Mouse (Mus musculus) adrenal gland, postnatal 25 days (tissue): ENCODE results near the gene Pgbd1. TPM values are rescaled to one million over a fixed set of nuclear protein-coding genes. Genes with fewer than 3 reads are reported as not detected.
A peak's percentile ranks its signal among the peaks of the same experiment; 100 is the strongest.

ENCODE experiments used
- DNase-seq: peaks from one replicate; pipeline ENCODE4 v3.0.0; 2021; ENCODE audit warnings: mixed read lengths
- microRNA-seq, 2 experiments: library from miRNA; unstranded; fragments of <30 nt; microRNA quantifications; one replicate each; pipeline ENCODE4 v1.2.0; 2021
- total RNA-seq: library from RNA; stranded (reverse); gene quantifications from 2 replicates; pipeline ENCODE4 v1.2.3, GENCODE M21; 2021

Gene Pgbd1
- total RNA-seq, 1 experiment from 2014 or later: 1.1 TPM

DNA sequence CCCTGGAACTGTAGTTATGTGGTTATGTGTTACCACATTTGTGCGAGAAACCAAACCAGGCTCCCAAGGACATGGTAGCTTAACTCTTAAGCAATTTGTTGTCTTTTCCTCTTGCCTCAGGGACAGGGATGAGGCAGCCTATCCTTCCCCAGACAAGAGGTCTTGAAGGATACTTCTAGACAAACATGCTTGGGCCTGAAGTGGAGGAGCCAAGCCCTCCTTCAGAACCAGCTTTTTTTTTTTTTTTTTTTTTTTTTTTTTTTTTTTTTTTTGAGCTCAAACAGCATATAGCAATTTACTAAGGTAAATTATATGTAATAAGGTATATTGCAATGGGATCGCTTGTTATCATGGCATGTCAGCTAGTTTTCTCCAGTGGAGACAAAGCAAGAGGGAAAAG lies 25.1 kb downstream of the Pgbd1 start:
- no peak for DNase-seq

DNA sequence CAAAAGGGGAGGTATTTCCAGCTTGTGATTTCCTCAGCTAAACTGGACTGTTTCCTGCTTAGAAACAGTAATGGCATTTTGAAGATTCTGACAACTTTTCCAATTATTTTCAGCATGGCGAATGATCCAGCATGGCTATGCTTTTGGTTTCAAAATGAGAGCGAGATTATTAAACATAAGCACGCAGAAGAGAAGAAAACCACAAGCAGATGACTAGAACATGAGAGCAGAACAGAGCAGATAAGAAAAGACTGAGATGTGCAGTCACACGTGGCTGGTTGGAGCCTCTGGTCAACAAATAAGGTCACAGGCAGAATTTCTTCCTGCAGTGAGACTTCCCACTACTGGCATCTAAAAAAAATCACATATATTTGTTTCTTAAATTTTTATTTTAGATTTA lies 25.6 kb downstream of the Pgbd1 start:
- no peak for DNase-seq

DNA sequence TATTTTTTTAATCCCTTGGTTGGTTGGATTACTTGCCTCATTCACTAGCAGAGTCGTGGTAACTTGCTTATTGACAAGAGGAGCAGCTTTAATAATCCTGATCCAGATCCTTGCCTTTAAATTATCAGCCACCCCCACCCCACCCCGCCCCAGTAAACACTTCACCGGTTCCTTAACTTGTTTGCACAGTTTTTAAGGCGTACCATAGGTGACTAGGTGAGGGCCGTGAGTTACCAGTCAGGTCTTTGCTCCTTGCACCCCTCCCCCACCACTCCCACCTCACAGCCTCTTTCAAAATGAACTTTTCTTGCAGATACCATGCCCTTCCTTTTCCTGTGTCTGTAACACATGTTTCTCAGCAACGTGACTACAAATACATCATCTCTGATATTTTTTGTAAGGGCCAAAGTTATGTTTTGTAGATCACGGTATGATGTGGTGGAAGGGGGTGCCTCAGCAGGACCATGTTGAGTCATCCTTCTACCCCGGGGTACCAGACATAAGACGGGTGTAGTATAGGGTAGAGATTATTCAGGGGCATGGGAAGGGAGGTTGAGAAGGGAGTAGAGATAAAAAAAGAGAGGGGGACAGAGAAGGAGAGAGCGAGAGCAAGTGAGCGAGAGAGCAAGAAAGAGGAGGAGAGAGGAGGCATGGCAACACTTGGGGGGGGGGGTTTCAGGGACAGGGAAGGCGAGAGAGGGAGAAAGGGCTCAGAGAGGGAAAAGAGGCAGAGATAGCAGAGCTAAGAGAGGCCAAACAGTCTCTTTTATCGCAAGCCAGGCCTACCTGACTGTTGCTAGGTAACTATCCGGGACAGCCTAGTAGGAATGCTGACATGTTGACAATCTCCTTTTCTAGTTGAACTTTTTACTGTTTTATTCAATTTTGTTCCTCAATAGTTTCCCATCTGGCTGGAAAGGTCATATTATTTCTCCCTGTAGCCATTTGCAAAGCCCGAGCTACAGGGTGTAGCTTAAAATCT lies 26.3 kb downstream of the Pgbd1 start:
- no peak for DNase-seq

DNA sequence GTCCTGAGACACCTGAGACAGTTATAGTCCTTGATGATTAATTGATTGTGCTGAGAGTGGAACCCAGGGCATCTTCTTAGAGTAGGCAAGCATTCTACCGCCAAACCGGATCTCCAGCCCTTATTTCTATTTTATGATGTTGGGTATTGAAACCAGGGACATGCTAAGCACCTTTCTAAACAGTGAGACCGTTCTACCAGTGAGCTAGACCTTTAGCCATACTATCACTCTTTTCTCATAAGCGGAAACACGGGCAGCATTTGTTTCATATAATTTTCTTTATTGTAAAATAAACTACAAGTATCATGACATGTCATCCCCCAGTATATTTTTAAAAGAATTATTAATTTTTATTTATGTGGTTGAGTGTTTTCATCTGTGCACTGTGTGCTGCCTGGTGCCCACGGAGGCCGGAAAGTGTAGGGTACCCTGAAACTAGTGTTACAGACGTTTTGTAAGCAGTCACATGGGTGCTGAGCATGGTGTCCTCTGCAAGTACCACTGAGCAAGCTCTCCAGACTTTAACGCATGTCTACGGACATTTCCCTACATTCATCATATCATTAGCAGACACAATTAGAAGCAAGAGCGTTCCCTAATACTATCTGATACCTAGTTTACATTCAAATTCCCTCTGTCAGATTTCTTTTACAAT lies 31.9 kb downstream of the Pgbd1 start:
- no peak for DNase-seq

DNA sequence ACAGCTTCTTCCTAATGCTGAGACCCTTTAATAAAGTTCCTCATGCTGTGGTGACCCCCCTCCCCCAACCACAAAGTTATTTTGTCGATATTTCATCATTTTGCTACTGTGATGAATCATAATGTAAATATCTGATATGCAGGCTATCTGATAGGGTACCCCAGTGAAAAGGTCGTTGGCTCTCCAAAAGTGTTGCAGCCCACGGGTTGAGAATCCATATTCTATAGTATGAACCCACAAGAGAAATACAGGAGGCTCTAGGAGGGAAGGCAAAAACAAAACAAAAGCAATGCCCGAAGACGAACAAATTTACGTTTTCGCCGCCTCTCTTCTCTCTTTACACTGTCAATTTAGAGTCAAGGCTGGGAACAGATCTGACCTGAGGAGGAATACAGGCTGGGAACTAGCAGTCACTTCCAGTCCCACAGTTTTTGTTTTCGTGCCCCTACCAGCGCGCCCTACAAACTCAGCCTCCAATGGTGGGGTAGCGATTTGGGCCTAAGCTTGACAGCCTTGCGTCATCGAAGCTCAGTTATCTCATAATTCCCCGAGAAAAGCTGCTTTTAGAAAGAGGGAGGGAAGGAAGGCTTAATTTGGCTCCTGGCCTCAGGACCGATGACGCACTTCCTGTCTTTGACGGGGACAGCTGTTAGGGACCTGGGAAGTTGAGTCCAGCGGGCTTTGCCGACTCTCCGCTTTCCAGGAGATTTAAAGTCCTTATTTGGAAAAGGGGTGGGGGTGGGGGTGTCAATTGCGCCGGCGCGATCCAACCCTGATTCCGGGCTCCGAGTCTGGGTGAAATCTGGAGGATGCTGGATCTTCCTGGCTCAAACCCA lies 32.7 kb downstream of the Pgbd1 start:
- DNase-seq: peak; percentile 75

DNA sequence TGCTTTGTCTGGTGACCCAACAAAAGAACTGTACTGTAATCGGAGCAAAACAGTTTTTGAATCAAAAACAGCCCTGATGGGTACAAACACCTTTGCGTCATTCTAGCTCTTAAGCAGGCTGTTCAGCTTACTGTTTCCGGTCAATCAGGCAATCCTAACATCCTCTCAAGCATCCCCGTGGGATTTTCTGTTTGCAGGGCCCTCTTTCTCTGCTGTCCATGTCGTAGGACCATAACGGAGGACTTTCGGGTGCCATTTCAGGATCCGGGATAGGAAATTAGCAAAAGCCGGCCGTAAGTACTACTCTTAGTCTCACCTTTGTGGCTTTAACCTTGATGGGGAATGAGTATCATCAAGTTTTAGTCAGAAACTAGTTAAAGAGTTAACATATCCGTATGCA lies 33.5 kb downstream of the Pgbd1 start:
- DNase-seq: no peak

DNA sequence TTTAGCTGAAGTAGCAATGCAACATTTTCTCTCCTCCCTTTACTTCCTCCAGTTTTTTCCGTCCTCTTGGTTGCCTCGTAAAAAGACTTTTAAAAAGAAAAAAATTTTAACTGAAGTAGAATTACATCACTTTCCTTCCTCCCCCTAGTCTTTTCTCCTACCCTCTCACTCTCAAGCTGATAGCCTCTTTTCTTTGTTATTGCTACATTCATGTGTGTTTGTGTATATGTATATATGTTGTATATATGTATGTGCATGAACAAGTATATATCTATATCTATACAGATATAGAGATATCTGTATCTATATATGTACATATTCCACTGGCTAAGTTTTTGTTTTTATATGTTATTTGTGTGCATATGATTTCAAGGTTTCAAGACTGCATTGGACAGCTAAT lies 38.0 kb downstream of the Pgbd1 start:
- no peak for DNase-seq

DNA sequence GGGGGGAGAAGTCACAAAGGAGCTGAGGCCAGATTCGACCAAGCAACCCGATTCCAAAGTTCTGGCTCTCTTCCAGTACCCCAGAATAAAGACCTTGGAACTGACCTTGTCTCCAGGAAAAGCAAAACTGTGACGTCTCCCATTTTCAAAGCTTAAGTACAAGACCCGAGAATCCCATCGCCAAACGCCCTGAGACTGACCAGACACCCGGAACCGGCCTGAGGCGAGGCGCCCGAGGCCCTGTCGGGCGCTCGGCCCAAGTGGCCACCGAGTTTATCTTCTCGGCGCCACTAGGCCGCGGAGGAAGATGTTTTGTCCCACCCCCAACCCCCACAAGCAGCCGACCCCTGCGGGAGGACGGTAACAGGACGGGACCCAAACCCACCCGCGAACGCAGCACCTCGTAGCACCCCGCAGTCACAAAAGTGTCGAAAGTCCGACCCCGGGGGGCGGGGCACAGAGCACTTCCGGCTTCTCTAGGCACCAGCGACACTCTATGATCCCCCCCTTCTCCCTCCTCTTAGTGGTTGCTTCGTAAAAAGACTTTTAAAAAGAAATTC lies 38.5 kb downstream of the Pgbd1 start, which contains the start of gene Zkscan3:
Gene Zkscan3 (minus strand): TSS at position 469 of the 560 bp plus-strand sequence.
- peak; percentile 85 for DNase-seq

DNA sequence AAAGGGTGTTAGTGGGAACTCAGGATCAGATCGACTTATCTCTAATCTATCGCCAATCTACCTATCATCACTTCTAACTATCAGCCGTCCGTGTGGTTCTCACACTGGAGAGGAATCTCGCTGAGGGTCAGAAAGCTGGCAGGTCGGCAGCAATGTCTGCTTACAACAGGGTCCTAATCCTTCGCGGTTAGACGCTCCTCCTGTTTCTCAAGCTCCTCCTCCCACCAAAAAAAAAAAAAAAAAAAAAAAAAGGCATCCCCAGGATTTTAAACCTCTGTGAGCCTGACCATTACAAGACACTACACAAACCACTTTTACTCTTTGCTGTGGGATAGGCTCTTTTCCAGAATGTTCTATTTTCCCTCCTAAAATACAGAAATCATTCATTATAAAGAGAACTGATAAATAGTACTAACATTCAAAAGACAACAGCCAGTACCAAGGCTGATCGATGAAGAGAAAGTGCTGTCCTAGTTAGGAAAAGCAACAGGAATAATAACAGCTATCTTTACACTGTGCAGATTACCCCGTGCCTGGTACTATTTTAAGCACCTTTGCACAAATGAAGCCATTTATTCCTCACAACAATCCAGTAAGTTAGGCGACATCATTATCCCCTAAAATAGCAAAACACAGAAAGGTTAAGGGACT lies 39.1 kb downstream of the Pgbd1 start:
- DNase-seq: no peak

DNA sequence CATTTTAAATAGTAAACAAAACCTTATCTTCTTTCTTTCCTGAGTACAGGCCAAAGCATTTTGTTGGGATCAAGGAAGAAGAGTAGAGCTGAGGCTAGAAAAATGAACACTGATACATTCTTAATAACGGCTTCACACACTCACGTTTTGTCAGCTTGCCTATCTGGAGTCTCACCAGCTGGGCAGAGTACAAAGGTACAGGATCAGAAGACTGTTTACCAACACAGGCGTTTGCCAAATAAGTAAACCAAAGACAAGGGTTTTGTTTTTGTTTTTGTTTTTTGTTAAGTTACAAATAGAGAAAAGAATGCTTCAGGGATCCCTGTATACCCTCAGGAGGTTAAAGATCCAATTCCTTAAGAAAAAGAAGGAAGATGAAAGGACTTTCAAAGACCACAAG lies 39.7 kb downstream of the Pgbd1 start:
- DNase-seq: no peak

DNA sequence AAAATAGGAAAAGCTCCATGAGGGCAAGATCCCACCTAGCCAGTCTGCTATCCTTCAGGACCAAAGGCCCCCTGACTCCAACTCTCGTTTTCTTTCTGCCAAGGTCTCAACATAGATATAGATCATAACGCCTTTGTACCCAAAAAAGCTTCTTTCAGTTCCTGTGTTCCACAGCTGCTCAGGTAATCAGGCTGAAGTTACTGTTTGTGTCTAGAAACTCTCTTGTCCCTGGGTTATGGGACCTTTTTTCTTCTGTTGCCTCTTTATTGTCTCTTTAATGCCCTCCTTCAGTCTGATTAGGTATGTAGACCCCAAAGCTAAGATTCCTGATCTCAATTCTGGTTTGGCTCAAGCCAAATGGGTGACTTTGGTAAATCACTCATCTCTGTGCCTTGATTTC lies 43.4 kb downstream of the Pgbd1 start:
- DNase-seq: no peak

DNA sequence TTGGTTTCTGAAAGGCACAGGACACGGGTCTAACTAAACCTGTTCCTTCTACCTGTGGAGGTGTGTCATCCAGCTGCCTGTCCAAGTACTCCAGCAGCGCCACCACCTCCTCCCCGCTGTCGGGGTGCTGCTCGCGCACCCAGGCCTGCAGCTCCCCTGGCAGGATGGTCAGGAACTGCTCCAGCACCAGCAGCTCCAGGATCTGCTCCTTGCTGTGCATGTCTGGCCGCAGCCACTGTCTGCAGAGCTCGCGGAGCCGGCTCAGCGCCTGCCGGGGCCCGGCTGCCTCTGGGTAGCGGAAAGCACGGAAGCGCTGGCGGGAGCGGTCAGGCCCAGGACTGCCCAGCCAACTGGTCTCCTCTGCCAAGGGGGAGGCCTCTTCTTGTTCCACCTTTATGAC lies 44.8 kb downstream of the Pgbd1 start:
- DNase-seq: peak; percentile 31

DNA sequence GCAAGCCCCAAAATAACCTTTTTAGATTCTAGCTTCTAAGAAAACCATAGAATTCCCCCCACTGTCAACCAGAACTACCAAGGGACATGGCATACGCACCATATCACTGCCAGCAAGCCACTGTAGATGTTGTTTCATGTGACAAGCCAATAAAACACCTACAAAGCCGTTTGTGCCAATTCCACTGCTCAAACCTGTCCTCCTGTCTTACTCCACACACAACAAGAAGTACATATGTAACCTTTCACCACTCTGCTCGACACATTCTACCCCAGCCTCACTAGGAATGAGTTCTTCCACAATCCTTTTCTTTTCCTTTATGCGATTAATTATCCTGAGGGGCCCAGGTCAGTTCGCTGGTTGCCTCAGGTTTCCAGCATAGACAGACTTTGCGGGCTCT lies 45.2 kb downstream of the Pgbd1 start:
- DNase-seq: no peak

DNA sequence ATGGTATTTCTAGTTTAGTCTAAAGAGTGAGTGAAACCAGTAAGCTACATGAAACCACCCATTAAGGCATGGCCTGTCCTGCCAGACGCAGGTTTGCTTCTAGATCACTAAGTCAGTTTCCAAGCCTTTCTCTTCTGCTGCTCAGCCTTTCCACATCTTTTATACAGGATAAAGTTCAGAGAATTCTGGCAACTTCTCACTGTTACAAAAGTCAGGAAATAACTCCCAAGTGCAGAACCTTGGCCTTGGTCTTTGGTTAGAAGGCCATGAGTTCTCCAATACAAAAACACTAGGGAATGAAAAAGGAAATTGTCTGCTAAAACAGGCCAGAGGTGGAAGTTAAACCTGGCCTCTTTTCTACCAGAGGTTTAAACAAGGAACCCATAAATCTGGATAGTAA lies 45.6 kb downstream of the Pgbd1 start:
- DNase-seq: no peak

DNA sequence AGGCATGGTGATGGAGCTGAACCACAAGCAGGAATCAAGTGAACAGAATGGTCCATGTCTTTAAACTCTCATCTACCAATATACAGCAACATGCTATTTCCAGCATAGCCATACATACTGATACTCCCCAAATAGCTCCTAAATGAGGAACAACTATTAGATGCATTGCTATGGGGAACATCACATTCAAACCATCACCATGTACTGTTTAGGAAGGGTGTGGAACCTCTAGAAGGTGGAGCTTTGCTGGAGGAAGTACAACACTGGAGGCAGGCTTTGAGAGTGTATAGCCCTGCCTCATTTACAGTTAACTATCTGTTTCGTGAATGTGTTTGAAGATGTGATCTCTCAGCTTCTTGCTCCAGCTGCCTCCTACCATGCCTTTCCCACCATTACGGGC lies 63.1 kb downstream of the Pgbd1 start:
- no peak for DNase-seq

DNA sequence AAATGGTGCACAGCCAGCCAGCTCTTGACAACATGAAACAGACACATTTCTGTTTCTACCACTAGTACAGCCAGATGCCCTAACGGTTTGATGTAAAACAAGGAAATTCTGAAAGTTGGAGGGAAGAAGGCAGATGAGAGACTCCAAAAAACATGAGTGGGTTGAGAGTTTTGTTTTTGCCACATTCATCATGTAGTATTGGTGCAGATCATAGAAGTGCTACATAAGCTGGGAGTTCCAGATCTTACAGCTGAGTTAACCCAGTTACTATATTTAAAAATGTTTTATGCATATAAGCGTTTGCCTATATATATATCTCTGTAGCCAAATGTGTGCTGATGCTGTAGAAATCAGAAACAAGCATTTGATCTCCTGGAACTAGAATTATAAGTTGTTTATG lies 68.2 kb downstream of the Pgbd1 start:
- no peak for DNase-seq

Small RNA genes within 50 kb of the gene (microRNA-seq; reads per million reads assigned to microRNA genes)
- gene Mir1896 (0 to 0.36 reads per million in 2 experiments), gene Mir6942 (0 to 0.34 reads per million in 2 experiments)

Other genes with a start within 250 kb of the Pgbd1 start
- not detected in 2 replicates for gene Gpx5, start 148.3 kb downstream of the Pgbd1 start, total RNA-seq
- gene Gpx6, start 128.9 kb downstream of the Pgbd1 start, total RNA-seq: not detected in 2 replicates
- gene Olfr1367, start 94.1 kb downstream of the Pgbd1 start, total RNA-seq: not detected in 2 replicates
- 9.8 and 13.3 TPM in 2 replicates for gene Zscan12, start 78.2 kb downstream of the Pgbd1 start, total RNA-seq
- 79.0 and 81.0 TPM in 2 replicates for gene Zkscan3, start 38.3 kb downstream of the Pgbd1 start, total RNA-seq
- gene Zscan26, start 12.7 kb upstream of the Pgbd1 start, total RNA-seq: 43.4 and 44.2 TPM in 2 replicates
- 1.7 and 2.1 TPM in 2 replicates for gene Nkapl, start 27.5 kb upstream of the Pgbd1 start, total RNA-seq
- gene Zkscan4, start 37.8 kb upstream of the Pgbd1 start, total RNA-seq: 2.7 and 4.8 TPM in 2 replicates
- not detected in 2 replicates for gene Gm10065, start 38.4 kb upstream of the Pgbd1 start, total RNA-seq
- 10.1 and 11.3 TPM in 2 replicates for gene AK157302, start 54.2 kb upstream of the Pgbd1 start, total RNA-seq
- 88.1 and 113 TPM in 2 replicates for gene Gm11273, start 60.4 kb upstream of the Pgbd1 start, total RNA-seq
- gene Zkscan8, start 90.1 kb upstream of the Pgbd1 start, total RNA-seq: 19.8 and 28.4 TPM in 2 replicates
- gene Olfr1366, start 101.8 kb upstream of the Pgbd1 start, total RNA-seq: not detected in 2 replicates
- not detected in 2 replicates for gene Olfr1535, start 118.8 kb upstream of the Pgbd1 start, total RNA-seq
- not detected in 2 replicates for gene Olfr1364, start 140.7 kb upstream of the Pgbd1 start, total RNA-seq
- gene Olfr1362, start 173.0 kb upstream of the Pgbd1 start, total RNA-seq: not detected in 2 replicates
- gene Olfr11, start 201.5 kb upstream of the Pgbd1 start, total RNA-seq: not detected in 2 replicates
- gene Olfr1361, start 222.3 kb upstream of the Pgbd1 start, total RNA-seq: not detected in 2 replicates
- gene Olfr1360, start 236.3 kb upstream of the Pgbd1 start, total RNA-seq: not detected in 2 replicates